Comparison of ENCODE assay signal across 9 mouse cellular contexts in the genomic region with DNA sequence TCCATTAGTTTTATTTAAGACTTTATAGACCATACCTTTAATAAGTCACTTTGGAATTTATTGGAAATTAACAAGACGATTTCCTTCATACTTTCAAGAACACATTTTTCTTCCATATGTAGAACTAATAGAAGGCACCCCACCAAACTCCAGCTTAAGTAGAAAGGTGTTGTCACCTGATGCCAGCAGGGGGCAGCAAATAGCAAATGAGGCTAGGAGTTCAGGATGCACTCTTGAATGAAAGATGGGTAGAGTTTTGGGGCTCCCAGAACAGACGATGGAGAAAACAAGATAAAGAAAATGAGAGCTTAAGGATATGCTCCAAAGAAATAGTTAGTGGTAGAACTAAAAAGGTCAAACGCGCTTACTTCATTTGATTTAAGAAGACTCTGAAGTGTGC.
A peak's percentile ranks its signal among the peaks of the same experiment; 100 is the strongest.
DNase-seq lines count a peak whose midpoint lies in the region; ATAC-seq lines count a peak whose summit lies in the region.
"Had no signal": no experiment of that assay in that cellular context is flagged by ENCODE, and none has a peak within 500 bp of the region (broad histone marks: within the 10 kb centered on the region; RNA-seq: fewer than 3 reads in every experiment).

No protein-coding gene starts in this region.

- ATAC-seq in kidney, embryonic 15.5 days (replicated peaks; ENCODE audit: low FRiP score), result no peak
- ATAC-seq in cerebellum, adult (ENCODE audit: insufficient number of reproducible peaks, low FRiP score, low TSS enrichment), result 0 out of 2 replicates have a peak, but pooled peaks have one; percentile 33
- ATAC-seq in frontal cortex, adult (ENCODE audit: low TSS enrichment), result peak; percentile 93

- H3K4me2 ChIP-seq in kidney, embryonic 15.5 days, result no peak overlapping the region
- H3K4me2 ChIP-seq: midbrain, embryonic 12.5 days had no signal

- 52% methylated on average over 4 of the region's 4 CpGs for WGBS in kidney, embryonic 15.5 days

- H3K9me3 ChIP-seq in kidney, embryonic 15.5 days (replicated peaks), result no peaks in the 10 kb centered on the region
- H3K9me3 ChIP-seq: midbrain, embryonic 12.5 days had no signal

- H3K4me3 ChIP-seq in kidney, embryonic 15.5 days (replicated peaks), result no peak overlapping the region
- H3K4me3 ChIP-seq: midbrain, embryonic 12.5 days had no signal

- DNase-seq in kidney, adult 9 months, result peak; percentile 54
- peak; percentile 30 for DNase-seq in MN1 (ENCODE audit: low spot score)
- peak; percentile 45 to 82 for DNase-seq in layer of hippocampus, postnatal 25 days (ENCODE audit: extremely low spot score in 1 of 2, low spot score in 1 of 2)
- peak; percentile 30 for DNase-seq in retina, adult 2 months (ENCODE audit: low read depth, low spot score)
- no peak for DNase-seq in spleen, postnatal 4 days (ENCODE audit: low spot score in 2 of 2)

- no peak overlapping the region for H3K9ac ChIP-seq in kidney, embryonic 15.5 days
- H3K9ac ChIP-seq: midbrain, embryonic 12.5 days had no signal

- no peaks in the 10 kb centered on the region for H3K27me3 ChIP-seq in kidney, embryonic 15.5 days
- H3K27me3 ChIP-seq: midbrain, embryonic 12.5 days had no signal

- no peak overlapping the region for H3K27ac ChIP-seq in kidney, embryonic 15.5 days
- H3K27ac ChIP-seq: midbrain, embryonic 12.5 days had no signal

- H3K4me1 ChIP-seq in kidney, embryonic 15.5 days, result no peaks in the 10 kb centered on the region
- H3K4me1 ChIP-seq: midbrain, embryonic 12.5 days had no signal

- no peaks in the 10 kb centered on the region for H3K36me3 ChIP-seq in kidney, embryonic 15.5 days
- H3K36me3 ChIP-seq: midbrain, embryonic 12.5 days had no signal

Comparison
In these comparisons a context has a peak if more than half of its experiments do, and no peak if none do; other contexts are left out.
1. DNase-seq: peak in kidney, adult 9 months (single experiment), MN1 (single experiment), layer of hippocampus, postnatal 25 days (2 of 2) and retina, adult 2 months (single experiment); none in spleen, postnatal 4 days (0 of 2).